Mouse (Mus musculus) frontal cortex, postnatal 10 days (tissue): ENCODE results near the gene Edem2.
"Not testable (repeated sequence)": the region's sequence is repeated elsewhere in the genome, so short reads cannot be mapped to it uniquely, and the experiment has no call there.

ENCODE experiments used
- DNase-seq, 2 experiments: peaks; one replicate each; pipeline ENCODE4 v3.0.0; 2022; ENCODE audit warnings: low spot score in 2 of 2, mixed read lengths in 1 of 2

Edem2 gene

DNA sequence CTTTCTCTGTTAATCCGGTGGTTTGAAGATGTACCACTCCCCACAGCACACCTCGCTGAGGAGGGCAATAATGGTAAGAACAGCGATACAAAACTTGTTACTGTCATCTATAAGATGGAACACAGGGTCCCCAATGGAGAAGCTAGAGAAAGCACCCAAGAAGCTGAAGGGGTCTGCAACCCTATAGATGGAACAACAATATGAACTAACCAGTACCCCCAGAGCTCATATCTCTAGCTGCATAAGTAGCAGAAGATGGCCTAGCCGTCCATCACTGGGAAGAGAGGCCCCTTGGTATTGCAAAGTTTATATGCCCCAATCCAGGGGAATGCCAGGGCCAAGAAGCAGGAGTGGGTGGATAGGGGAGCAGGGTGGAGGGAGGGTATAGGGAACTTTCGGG, 6.5 kb upstream of the Edem2 start, which contains the start of gene Gm17581:
TSS of gene Gm17581 (minus strand) at position 101 of the 400 bp plus-strand sequence.
- DNase-seq: not testable (repeated sequence)

DNA sequence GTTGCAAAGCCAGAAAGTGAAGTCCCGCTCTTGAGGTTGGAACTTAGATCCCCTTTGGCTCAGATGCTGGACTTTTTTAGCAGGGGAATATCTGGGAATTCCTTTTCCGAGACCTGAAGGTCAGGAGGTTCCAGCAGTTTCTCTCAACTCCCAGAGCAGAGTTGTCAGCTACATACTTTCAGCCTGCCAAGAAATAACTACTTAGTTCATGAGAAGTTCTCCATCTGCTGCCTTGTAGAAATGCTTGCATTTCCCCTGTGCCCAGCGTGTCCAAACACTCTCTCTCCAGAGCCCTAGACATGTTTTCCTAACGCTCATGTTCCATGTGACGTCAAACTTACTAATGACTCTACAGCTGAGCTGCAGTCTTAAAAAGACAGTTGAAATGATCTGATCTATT, 5.8 kb upstream of the Edem2 start:
- DNase-seq: no peak

DNA sequence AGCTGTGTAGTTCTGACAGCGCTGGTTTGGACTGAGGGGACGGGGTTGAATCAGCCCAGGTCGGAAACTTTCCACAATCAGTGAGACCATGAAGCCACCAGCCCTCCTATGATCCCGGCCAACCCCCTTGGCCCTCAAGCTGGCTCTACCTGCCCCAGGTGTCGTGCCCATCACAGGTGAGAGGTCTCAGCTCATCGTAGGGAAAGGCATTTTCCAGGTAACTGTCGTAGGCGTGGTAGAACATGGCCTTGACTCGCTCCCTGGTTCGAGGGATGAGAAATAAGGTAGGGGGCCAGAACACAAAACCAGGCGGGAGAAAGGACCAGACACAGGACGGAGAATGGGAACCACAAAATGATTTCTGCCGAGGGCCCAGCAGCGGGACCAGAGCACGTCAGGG, 533 bp downstream of the Edem2 start:
- DNase-seq: no peak

DNA sequence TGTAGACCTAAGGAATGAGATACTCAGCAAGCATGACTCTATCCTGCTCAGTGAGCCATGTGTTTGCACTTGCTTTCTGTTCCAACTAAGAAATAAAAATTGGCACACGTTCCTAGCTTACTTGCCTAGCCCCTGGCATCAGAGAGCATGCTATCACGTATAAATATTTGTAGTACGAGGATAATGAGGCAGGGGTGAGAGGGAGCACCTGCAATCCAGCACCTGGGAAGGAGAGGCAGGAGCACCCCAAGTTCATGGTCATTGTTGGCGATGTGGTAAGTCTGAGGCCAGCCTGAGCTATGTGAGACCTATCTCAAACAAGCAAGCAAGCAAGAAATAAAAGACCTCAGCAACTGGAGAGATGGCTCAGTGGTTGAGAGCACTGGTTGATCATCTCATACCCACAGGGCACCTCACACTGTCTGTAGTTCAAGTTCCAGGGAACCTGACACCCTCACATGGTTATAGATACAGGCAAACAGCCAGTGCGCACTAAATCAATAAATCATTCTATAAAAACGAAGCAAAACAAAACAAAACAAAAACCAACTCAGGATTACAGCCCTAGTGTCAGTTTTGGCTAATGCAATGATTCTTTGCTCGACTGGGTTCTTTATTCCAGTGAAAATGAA, 1.4 kb downstream of the Edem2 start:
- DNase-seq: no peak

DNA sequence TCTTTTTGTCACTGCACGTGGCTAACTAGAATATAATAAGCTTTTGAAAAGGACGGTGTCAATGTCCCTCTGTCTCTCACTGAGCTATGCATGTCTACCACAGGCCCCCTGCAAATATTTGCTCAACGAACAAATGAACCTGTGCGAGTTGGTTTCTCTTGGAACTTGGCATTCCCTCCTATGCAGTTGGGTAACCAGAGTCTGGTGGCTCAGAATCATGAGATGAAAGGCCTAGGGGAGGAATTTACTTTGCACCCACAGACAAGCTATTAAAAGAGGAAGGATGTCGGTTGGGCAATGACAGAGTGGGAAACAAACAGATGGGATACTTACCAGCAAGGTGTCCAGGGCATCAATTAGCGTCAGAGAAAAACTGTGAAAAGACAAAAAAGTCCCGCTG, 3.0 kb downstream of the Edem2 start:
- DNase-seq: no peak

DNA sequence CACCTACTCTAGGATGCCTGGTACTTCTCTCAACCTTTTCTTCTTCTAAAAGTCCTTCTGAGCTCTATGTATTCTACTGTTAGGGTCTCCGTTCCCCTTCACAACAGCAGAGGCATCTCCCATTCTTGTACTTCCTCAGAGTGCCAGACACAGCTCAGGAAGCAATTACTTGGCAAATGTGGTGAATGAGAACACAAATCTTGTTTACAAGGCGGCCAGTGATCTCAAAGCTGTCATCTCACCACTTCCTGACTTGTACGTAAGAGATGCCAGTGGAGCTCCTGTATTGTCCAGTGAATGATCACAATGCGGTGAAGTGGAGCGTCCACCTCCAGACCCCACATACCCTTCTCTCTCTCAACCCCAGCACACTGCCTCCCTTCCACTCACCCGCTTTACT, 4.7 kb downstream of the Edem2 start:
- DNase-seq: no peak

DNA sequence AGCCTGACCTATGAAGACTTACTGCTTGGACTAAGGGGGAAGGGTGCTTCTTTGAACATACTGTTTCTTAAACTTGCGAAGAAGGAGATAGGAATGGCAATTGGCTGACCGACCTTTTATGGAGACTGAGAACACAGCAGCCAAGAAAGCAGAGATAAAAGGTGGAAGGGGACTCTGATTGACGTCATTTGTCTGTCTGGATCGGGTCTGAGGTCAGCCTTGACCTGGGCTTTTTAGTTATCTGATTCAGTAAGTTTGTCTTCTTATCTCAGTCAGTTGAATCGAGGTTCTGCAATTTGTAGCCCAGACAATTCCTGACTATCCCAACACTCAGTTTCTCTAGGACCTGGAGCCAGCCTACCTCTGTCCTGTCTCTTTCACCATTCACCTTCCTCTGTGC, 5.2 kb downstream of the Edem2 start:
- no peak for DNase-seq

DNA sequence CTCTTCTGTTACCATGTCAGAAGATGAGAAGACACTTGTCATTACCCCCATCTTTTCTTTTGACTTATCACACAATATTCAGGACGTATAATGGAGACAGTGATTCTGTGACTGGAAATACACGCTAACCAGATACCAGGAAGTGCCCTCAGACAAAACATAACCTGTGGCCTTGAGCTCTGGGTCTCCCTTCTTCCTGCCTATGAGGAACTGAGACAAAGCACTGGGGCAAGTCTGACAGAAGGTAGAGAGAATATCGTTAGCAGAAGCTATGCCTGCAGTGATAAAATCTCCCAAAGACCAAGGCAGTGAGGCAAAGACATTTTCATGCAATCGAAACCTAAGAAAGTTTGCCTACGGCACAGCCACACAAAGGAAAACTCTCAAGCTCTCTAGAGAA, 8.7 kb downstream of the Edem2 start:
- no peak for DNase-seq

DNA sequence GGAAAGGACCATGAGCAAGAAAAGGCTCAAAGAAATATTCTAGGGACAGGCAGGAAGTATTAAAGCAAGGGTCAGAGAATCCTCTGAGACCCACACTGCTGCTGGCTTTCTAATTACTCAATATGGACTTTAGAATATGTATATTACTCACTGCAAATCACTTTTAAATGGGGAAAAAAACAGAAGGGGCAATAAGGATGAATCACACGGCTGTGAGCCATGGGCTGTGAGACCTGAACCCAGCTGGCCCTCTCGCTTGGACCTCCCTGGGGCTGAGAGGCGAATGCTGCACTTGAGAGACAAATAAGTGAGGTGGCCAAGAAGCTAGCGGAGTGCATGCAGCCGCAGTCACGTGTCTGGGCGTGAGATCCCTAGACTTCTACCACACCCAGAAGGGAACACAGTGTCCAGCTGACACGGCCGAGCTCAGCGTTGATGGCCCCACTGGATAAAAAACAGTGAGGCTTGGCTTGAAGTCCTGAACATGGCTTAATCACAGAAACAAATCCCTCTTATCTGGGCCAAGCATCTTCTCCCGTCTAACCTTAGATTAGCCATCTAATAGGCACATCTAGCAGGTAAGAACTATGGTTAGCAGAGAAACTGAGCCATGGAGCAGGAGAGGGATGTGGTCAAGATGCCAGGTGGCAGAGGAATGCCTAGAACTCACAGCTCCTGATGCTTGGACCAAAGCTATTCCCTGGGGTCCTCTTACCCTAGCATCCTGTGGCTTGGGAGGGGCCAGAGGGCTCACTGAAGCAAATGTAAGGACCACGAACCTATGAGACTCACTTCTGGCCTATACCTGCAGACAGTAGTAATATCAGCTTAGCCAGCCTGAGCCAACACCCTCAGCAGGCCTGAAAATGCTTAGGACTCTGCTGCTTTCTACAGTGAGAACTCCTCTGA, 11.9 kb downstream of the Edem2 start:
- DNase-seq: no peak

DNA sequence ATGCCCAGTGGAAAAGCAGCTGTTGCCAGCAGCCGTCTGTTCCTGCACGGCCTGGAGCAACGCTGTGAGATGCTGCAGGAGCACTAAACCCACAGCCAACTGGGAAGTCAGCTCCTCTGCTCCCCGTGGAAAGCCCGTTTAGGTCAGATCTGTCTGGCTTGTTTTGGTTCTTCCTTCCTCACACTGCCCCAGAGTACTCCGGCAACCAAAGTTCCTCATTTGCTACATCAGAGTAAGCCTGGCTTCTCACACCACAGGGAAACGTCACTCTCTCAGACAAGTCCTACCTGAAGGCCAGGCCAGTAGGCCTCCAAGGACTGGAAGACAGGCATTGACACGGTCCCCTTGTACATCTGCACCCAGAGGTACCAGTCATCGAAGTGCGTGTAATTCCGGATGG, 18.7 kb downstream of the Edem2 start:
- DNase-seq: no peak

DNA sequence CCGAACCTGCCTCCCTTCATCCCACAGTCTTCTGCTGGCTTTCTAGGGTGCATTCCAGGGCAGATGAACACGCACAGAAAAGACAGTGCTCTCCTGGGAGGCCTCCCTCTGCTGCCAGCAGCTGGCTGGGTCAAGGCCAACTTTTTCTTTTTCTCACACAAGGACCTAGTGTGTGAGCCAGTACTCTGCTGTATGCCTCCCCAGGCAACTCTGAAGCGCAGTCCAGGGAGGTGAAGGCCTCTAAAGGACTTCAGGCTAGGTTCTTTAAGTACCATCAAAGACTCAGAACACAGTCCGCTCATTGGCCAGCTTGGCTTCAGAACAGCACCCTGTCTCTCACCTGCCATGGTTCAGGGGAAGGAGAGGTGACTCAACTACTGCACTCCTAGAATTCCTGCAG, 22.0 kb downstream of the Edem2 start:
- DNase-seq: peak; percentile 33 to 38

DNA sequence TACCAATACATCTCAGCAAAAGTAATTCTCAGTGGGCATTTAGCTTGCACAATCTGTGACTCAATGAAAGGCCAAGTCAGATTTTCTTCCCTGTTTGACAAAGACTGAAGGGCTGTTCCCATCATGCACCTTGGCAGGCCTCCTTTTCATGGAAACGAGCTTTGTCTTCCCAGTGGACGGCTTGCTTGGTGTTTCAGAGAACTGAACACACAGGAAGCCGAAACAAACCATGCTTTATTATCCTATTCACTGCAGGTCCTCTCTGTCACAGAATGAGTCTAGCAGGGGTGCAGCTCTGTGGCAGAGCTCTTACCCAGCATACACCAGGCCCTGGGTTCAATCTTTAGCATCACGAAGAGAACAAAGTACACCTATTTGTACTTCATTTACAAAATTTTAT, 25.6 kb downstream of the Edem2 start:
- no peak for DNase-seq

DNA sequence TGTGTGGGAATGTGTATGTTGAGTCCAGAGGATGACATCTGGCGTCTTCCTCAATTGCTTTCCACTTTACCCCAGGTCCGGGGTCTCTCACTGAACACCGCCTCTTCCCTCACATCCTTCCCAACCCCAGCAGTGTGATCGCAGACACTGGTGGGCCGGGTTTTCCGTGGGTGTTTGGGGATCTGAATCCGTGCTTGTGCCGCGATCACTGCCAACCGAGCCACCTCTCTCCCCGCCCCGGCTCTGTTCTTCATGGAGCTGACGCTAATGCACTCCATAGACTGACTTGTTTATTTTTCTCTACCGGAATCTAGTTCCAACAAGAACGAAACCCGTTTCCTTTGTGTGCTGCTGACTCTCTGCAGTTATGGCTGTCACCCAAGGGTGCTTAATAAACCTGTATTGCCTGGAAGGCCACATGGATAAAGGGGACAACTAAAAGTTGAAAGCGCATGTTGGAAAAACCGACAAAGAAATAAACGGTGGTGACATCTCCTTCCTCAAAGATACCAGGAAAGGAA, 27.8 kb downstream of the Edem2 start:
- DNase-seq: no peak

DNA sequence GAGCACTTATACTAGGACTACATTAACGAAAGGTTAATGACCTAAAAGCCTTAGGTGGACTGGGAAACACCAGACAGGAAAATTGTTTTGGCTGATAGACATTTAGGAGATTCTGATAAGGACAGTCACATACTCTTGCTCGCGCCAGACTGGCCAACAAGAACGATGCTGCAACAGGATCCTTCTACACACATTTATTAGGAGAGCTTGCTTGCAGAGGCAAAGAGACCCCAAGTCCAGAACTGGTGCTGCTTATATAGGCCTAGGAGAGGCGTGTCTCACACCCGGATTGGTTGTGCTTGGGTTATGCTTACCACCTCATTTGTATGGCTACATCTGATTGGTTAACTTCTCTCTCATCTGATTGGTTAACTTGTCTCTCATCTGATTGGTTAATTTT, 30.8 kb downstream of the Edem2 start:
- not testable (repeated sequence) for DNase-seq

DNA sequence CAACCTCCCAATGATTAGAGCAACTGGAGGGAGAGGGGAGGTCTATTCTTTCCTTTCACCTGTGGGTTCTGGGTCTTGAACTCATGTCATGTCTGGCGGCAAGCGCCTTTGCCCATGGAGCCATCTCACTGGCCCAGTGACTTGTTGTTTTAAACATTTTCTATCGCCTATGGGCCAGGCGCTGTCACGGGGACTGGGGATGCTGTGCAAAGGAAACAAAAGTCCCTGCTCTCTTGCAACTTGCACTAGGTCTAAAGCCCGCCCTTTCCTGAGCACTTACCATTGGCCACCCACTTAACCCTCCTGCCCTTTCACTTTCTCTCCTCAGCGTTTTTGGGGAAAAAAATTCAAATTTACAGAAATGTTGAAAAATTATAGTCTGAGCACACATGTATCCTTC, 32.4 kb downstream of the Edem2 start:
- no peak for DNase-seq

DNA sequence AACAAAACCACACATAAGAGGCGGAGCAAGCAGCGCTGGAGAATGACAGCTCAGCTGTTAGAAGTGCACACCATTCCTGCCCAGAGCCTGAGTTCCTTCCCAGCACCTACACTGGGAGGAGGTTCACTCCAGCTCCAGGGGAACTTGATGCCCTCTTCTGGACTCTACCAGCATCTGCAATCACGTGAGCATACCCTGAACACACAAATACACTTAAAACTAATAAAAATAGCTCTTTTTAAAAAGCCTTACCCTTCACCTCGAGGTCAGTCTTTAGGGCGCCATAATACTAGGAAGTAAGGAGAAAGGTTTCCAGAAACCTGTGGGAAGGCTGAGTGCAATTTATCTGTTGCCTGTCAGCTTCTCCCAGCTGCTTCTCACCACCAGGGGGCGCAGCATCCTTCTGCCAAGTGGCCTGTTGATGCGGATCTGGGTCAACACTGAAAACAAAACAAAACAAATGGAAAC, 33.1 kb downstream of the Edem2 start:
- peak; percentile 36 to 78 for DNase-seq

DNA sequence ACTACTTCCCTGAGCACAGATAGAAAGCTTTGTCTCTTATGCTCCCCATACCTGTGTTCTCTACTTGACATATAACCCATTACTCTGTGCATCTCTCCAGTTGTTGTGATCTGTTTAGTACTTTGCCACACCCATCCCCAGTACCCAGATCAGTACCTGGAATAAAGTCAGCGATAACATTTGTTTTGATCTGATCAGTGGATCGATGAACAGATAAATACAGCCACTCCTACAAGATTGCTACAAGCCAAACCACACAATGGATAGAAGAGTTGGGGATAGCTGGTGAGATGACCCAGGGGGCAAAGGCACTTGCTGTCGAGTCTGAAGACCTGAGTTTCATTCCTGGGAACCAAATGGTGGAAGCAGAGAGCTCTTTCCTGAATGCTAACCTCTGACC, 34.0 kb downstream of the Edem2 start:
- DNase-seq: no peak

DNA sequence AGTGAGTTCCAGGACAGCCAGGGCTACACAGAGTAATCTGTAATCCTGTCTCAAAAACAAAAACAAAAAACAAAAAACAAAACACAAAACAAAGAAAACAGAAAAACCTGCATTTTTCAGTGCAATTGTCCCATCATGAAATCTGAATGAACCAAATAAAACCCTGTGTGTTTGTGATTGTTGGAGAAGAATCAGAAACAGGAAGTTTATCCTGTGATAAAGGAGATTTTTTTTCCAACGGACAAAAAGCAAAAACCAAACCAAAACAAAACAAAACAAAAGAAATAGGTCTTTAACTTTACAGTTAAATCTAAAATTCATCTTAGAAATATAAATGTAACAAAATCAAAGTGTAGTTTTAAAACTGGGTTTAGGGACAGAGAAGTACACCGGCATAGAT, 34.7 kb downstream of the Edem2 start:
- no peak for DNase-seq

DNA sequence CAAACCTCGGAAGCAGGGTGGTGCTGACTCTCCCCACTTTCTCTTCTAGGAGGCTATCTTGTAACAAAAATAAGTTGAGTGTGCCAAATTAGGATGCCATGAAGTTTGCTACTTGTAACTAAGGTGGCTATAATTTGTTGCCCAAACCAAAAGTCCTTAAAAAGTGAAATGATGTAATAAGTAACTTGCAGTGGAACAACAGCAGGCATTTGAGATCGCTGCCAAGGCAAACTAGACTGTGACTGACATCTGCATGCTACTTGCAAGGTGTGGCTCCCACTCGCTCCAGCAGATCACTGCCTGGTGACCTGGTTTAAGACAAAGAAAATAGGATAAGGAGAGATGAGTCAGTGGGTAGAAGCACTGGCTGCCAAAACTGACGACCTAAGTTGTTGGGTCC, 36.1 kb downstream of the Edem2 start:
- DNase-seq: no peak

DNA sequence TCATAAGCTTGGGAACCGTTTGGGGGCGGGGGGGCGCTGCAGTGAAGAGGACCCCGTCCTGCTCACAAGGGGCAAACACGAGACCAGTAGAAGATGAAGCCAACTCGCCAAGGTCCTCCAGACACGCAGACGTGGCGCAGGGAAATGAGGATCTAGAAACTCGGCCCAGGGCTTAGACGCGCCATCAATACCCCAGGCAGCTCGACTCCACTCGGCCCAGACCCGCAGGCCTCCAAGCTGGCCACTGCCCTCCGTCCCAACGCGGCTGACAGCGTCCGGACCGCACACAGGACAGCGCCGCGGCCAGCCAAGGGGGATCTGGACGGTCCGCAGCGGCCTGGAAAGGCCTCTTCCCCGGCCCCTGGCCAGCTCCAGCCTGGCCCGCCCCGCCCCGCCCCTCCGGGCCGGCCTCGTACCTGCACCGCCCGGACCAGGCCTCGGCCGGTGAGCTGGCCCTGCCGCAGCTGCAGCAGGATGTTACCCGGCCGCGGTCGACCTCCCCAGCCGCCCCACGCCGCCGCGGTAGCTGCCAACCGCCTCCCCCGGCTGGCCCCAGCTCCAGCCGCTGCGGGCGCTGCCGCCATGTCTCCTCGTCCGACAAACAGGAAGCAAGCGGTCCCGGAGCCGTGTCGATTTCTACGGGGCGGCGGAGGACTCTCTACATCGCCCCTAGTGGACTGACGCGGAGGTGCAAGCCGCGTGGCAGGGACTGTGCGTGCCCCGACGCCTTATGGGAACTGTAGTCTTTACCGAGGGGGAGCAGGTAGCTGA, 37.4 kb downstream of the Edem2 start, which contains the start of gene Trpc4ap:
TSS of gene Trpc4ap (minus strand) at position 662 of the 771 bp plus-strand sequence.
- DNase-seq: peak; percentile 87 to 97

DNA sequence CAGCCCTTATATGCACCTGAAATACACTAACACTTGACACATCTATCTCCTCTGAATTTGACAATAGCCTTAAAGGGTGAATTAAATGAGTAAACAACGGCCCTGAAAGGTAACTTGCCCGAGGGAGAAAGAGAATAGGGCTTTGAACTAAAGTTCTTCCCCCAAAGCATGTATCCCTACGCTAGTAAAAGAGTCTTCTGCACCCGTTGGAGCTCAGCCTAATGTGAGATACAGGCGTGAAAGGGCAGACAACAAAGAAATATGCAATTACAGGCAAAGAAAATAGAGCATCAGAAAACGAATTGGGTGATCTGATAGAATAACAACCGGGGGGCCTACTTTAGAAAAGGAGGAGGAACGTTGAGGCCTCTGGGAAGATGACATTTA, 37.9 kb downstream of the Edem2 start:
- no peak for DNase-seq

DNA sequence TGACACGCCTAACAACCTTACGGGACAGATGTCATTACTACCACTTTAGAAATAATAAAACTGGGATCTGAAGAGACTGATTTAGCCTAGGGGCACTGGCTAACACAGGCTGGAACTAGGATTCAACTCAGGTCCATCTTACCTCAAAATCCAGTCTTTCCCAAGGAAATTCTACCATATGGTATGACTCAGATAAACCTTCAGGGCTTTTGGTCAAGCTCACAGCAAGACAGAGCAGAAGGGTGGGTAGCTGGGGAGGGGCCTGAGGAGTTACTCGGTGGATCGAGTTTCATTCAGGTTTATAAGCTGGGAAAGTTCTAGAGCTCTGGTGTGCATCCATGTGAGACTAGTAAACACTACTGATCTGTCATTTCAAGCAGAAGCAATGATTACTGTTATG, 40.1 kb downstream of the Edem2 start:
- DNase-seq: no peak
